Mouse (Mus musculus) spleen, postnatal 14 days (tissue): ENCODE measurements at regions not wholly inside any gene's neighbourhood (a gene's known extent, or its start where the extent isn't known, plus 50 kb on each side); places are given as distances from the start of the nearest gene placed in this dataset.
"Not testable (repeated sequence)": the region's sequence is repeated elsewhere in the genome, so short reads cannot be mapped to it uniquely, and the experiment has no call there.

Experiments
- DNase-seq, 2 experiments: peaks; one replicate each; pipeline ENCODE4 v3.0.0; 2021 to 2022; ENCODE audit warnings: low spot score in 2 of 2

- no peak for DNase-seq
These were observed 143.0 kb upstream of the Kcng1 start for GRCm38 (mm10) chr2:168424277-168425099.

- no peak for DNase-seq
These were observed 142.0 kb upstream of the Kcng1 start for GRCm38 (mm10) chr2:168423551-168423950.

GRCm38 (mm10) chr2:168415140-168415539, 133.6 kb upstream of the Kcng1 start:
- no peak for DNase-seq

- no peak for DNase-seq
These were observed 132.8 kb upstream of the Kcng1 start for GRCm38 (mm10) chr2:168414110-168414872.

- DNase-seq = peak in 1 of 2 experiments; percentile 33
These were observed 131.3 kb upstream of the Kcng1 start for GRCm38 (mm10) chr2:168412853-168413252.

GRCm38 (mm10) chr2:168402782-168403513, 121.4 kb upstream of the Kcng1 start:
- DNase-seq = no peak

DNA sequence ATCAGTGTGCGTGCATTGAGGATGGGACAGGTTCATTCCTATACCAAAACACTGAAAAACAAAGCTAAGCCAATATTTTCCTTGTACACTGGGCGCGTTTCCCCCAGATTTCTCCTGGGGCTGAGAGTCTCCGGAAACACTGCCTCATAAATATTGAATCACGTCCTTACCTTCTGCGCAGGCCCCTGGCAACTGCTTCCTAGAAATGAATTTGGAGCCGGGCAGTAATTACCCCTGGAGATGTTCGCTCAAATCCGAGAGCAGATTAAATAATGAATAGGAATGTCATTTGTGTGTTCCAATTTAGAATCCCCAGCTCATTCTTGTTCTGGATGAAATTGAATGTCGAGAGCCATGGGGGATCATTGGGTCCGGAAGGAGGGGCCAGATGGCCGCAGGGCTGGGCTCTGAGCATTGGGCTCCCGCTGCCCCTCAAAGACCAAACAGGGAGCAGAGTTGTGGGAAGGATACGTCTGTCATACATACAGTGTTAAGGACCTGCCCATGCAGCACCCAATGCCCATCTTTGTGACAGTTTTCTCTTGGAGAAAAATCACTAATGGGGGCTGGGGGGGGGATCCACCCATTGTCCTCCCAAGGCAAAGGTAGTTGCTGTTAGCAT, 117.7 kb upstream of the Kcng1 start:
- DNase-seq = no peak

DNA sequence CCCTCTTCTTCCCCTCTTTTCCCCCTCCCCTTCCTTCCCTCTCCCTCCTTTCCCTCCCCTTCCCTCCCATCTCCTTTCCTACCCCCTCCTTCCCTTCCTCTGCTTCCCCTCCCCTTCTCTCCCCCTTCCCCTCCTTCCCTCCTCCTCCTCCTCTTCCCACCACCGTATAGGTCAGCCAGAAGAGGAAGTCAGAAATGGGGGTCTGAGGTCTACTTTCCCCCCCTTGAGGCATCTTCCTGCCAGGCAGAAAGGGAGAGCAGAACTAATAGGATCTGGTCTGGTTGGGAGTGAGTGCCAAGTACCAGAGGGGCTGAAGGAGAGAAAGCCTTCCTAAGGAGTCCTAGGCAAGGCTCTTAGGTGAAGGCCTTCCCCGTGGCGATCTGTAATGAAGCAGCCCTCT, 114.8 kb upstream of the Kcng1 start:
- DNase-seq = no peak

DNA sequence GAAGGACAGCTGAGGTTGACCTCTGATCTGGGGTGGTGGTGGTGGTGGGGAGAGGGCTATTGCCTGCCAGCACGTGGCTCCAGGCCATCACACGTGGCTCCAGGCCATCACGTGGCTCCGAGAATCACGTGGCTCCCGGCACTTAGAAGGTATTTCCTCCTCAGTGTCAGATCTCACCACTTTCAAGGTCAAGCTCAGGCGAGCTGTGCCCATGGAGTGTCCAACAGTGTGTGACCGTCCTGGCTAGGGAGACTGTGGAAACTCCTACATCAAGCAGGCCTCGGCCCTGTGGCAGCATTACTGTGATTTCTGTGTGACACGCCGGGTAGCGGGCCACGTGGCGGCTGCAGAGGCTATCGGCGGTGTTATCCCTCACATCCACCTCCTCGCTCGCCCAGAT, 111.8 kb upstream of the Kcng1 start:
- DNase-seq = no peak

- DNase-seq = not testable (repeated sequence)
These were observed 110.6 kb upstream of the Kcng1 start for GRCm38 (mm10) chr2:168392171-168392570.

DNA sequence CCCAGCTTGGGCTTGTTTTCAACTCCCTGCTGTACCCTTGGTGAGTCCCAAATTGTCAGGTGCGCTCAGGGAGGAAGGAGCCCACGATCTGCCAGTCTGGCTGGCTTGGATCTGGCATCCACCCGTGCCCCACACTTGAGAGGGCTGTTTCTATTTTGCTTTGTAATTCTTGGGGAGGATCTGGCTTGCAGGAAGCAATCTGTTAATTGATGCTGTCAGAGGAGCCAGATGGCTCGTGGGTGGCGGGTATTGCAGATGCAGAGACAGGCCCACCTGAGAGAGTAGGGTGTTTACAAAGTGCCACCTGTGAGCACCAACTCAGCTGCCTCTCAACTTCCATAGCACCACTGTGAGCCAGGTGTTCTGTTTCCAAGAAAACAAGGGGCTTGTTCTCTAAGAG, 99.1 kb upstream of the Kcng1 start:
- DNase-seq = no peak

DNA sequence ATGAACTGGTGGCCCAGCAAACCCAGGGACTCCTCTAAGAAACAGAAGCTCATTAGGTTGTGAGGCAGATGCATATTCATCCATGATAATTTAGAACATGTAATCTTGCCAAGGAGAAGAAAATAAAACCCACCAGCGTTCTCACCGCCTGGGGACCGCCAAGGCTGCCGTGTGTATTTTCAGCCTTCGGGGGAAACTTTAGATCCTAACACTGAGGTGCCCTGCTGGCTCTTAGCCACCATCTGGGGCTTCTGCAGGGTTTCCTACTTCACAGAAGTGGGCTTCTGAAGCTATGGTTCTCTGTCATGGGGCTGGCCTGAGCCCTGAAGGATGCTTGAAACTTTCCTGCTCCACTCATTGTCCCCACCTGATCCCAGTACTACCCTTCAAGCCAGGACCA, 90.8 kb upstream of the Kcng1 start:
- DNase-seq = no peak

- DNase-seq = no peak
These were observed 89.7 kb upstream of the Kcng1 start for GRCm38 (mm10) chr2:168371245-168371644.

- DNase-seq = no peak
These were observed 77.7 kb upstream of the Kcng1 start for GRCm38 (mm10) chr2:168359200-168359599.

GRCm38 (mm10) chr2:168358551-168358950, 77.0 kb upstream of the Kcng1 start:
- no peak for DNase-seq

DNA sequence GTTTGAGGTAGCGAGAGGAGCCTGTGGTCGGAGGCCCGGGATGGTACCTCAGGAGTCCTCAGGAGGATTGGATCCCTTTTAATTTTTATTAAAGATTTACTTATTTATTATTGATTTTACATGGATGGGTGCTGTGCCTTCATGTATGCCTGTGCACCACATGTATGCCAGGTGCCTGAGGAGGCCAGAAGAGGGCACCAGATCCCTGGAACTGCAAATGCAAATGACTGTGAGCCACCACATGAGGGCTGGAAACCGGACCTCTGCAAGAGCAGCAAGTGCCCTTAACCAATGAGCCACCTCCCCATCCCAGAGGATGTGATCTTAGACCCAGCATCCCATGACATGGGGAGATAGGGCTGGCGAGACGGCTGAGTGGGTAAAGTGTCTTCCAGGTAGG, 76.3 kb upstream of the Kcng1 start:
- no peak for DNase-seq

- DNase-seq = no peak
These were observed 72.9 kb upstream of the Kcng1 start for GRCm38 (mm10) chr2:168354397-168354796.

- no peak for DNase-seq
These were observed 71.1 kb upstream of the Kcng1 start for GRCm38 (mm10) chr2:168352626-168353025.

DNA sequence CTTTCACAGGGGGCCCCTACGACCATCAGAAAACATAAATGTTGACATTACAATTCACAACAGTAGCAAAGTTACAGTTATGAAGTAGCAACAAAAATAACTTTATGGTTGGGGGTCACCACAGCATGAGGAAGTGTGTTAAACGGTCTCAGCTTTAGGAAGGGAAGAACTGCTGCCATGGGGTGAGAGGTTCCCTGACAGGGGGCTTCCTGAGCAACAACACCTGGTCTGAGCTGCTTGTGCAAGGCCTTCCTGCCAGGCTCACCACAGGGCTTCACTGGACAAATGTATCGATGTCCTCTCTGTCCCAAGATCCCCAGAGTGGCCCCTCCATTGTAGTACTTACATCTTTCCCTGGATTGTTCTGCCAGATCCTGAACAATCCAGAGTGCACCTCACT, 70.7 kb upstream of the Kcng1 start:
- DNase-seq = no peak

- no peak for DNase-seq
These were observed 63.8 kb upstream of the Kcng1 start for GRCm38 (mm10) chr2:168345384-168345783.

DNA sequence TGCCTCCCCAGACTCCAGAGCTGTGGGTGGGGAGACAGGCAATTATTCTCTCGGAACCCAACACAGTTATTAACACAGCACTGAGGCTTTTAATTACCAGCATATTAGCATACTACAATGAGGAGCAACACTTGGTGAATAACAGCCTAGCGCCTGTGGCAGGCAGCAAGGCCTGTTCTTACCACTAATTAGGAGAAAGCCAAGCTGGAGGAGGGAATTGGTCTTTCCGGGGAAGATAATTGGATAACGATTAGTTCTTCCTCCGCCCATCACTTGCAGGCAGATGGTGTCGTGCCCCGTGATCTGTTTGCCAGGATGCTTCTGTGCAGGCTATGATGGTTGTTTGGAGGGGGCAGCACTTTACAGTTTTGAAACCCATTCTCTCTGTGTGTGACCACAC, 62.2 kb upstream of the Kcng1 start:
- no peak for DNase-seq

- no peak for DNase-seq
These were observed 57.3 kb upstream of the Kcng1 start for GRCm38 (mm10) chr2:168338819-168339218.
